Mouse (Mus musculus): ENCODE measurements around the gene Slc5a4b. TPM values are rescaled to one million over a fixed set of nuclear protein-coding genes. Genes with fewer than 3 reads are reported as not detected.

Gene Slc5a4b
- total RNA-seq (2023), result not detected in 2 replicates

GRCm38 (mm10) chr10:76110861-76111260, at the start of gene Slc5a4b:
Gene Slc5a4b, minus strand, starts transcription at chr10:76110961.

GRCm38 (mm10) chr10:76147278-76147677, 36.5 kb upstream of the Slc5a4b start, which contains the start of gene Slc5a4a:
Gene Slc5a4a, plus strand, starts transcription at chr10:76147451.

DNA sequence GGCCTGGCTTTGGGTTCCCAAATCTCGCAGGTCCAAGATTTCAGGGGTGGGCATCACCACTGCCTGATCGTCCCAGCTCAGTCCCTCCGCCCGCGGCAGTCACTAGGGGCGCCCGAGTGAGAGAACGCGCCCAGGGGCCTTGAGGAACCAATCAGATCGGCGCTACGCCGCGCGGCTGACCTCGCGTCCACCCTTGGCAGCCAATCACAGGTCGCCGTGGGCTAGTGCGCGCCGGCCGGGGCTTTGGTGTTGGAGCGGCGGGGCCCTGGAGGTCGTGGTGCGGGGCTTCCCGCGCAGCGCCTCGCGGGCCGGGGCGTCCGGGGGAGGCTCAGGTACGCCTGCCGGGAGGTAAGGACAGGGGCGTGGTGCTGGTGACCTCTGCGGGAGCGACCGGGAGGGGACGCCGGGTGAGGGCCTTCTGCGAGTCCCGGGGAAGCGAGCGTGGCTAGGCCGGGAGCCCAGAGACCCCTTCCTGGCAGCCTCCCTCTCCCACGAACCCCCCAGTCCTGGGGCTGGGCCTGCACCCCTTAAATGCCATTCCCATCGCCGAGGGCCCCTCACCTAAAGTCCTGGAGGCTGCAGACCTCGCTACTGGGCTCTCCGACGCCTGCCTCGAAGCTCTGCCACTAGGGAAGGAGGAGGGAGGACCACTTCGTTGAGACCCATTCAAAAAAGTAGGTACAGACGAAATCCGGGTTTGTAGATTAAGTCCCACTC, 78.2 kb downstream of the Slc5a4b start, which contains the start of gene Zfp280b:
TSS of gene Zfp280b (plus strand) at position 249 of the 717 bp plus-strand sequence.

Other genes starting within 250 kb of the Slc5a4b start
- 1.5 and 1.6 TPM in 2 replicates for gene Derl3, start 217.5 kb downstream of the Slc5a4b start, total RNA-seq (2023)
- gene Smarcb1, start 189.3 kb downstream of the Slc5a4b start, total RNA-seq (2023), result 28.9 and 30.1 TPM in 2 replicates
- 2.7 and 6.3 TPM in 2 replicates for gene Chchd10, start 177.8 kb downstream of the Slc5a4b start, total RNA-seq (2023)
- not detected in 2 replicates for gene Mmp11, start 174.5 kb downstream of the Slc5a4b start, total RNA-seq (2023)
- gene Gm867, start 170.3 kb downstream of the Slc5a4b start, total RNA-seq (2023), result not detected in 2 replicates
- 1.9 and 9.3 TPM in 2 replicates for gene Vpreb3, start 167.9 kb downstream of the Slc5a4b start, total RNA-seq (2023)
- not detected in 2 replicates for gene Gm5134, start 156.4 kb downstream of the Slc5a4b start, total RNA-seq (2023)
- gene Zfp280b, start 78.3 kb downstream of the Slc5a4b start, total RNA-seq (2023), result 3.1 and 4.4 TPM in 2 replicates
- gene Slc5a4a, start 36.5 kb upstream of the Slc5a4b start, total RNA-seq (2023), result not detected in 2 replicates
- gene Prmt2, start 126.9 kb upstream of the Slc5a4b start, total RNA-seq (2023), result 0.68 and 1.0 TPM in 2 replicates
- not detected in 2 replicates for gene S100b, start 142.9 kb upstream of the Slc5a4b start, total RNA-seq (2023)
- gene Dip2a, start 234.3 kb upstream of the Slc5a4b start, total RNA-seq (2023), result 4.2 and 7.2 TPM in 2 replicates

Data from neutrophil, adult 65 days (primary cell).